Mouse (Mus musculus): ENCODE results near the gene Reep3. TPM values are rescaled to one million over a fixed set of nuclear protein-coding genes. Genes with fewer than 3 reads are reported as not detected.

Gene Reep3
- polyA plus RNA-seq, 1 experiment: 17.1 TPM

- 82% methylated on average over 7 of the region's 7 CpGs for WGBS
- no peak for DNase-seq (ENCODE audit: low read depth, low spot score)
Observed at GRCm38 (mm10) chr10:66998770-66999169, 98.0 kb downstream of the Reep3 start.

GRCm38 (mm10) chr10:66995181-66995580, 101.6 kb downstream of the Reep3 start:
- 48% methylated on average over 6 of the region's 6 CpGs for WGBS
- no peak for DNase-seq (ENCODE audit: low read depth, low spot score)

GRCm38 (mm10) chr10:66994469-66994868, 102.3 kb downstream of the Reep3 start:
- no peak for DNase-seq (ENCODE audit: low read depth, low spot score)
- 73% methylated on average over 5 of the region's 5 CpGs for WGBS

GRCm38 (mm10) chr10:66992591-66992990, 104.2 kb downstream of the Reep3 start:
- WGBS: 54% methylated on average over 5 of the region's 5 CpGs
- no peak for DNase-seq (ENCODE audit: low read depth, low spot score)

- 69% methylated on average over 3 of the region's 3 CpGs for WGBS
- DNase-seq (ENCODE audit: low read depth, low spot score): no peak
Observed at GRCm38 (mm10) chr10:66990506-66990905, 106.2 kb downstream of the Reep3 start.

GRCm38 (mm10) chr10:66983043-66983442, 113.7 kb downstream of the Reep3 start:
- no peak for DNase-seq (ENCODE audit: low read depth, low spot score)
- 76% methylated on average over 5 of the region's 5 CpGs for WGBS

- 71% methylated on average over 2 of the region's 2 CpGs for WGBS
- DNase-seq (ENCODE audit: low read depth, low spot score): no peak
Observed at GRCm38 (mm10) chr10:66978215-66978614, 118.5 kb downstream of the Reep3 start.

- 89% methylated on average over 3 of the region's 3 CpGs for whole genome bisulfite sequencing
- no peak for DNase-seq (ENCODE audit: low read depth, low spot score)
Observed at GRCm38 (mm10) chr10:66977093-66977492, 119.7 kb downstream of the Reep3 start.

- no peak for DNase-seq (ENCODE audit: low read depth, low spot score)
- 68% methylated on average over 1 of the region's 1 CpGs for WGBS
Observed at GRCm38 (mm10) chr10:66975451-66975850, 121.3 kb downstream of the Reep3 start.

GRCm38 (mm10) chr10:66974417-66974816, 122.3 kb downstream of the Reep3 start:
- 70% methylated on average over 4 of the region's 4 CpGs for WGBS
- DNase-seq (ENCODE audit: low read depth, low spot score): no peak

GRCm38 (mm10) chr10:66973866-66974265, 122.9 kb downstream of the Reep3 start:
- 71% methylated on average over 6 of the region's 6 CpGs for WGBS
- DNase-seq (ENCODE audit: low read depth, low spot score): no peak

GRCm38 (mm10) chr10:66973274-66973673, 123.5 kb downstream of the Reep3 start:
- no peak for DNase-seq (ENCODE audit: low read depth, low spot score)
- WGBS: 56% methylated on average over 2 of the region's 2 CpGs

GRCm38 (mm10) chr10:66970336-66971115, 126.2 kb downstream of the Reep3 start:
- WGBS: 72% methylated on average over 23 of the region's 23 CpGs
- DNase-seq (ENCODE audit: low read depth, low spot score): no peak

GRCm38 (mm10) chr10:66969581-66969980, 127.2 kb downstream of the Reep3 start:
- WGBS: 45% methylated on average over 2 of the region's 2 CpGs
- peak; percentile 35 for DNase-seq (ENCODE audit: low read depth, low spot score)

GRCm38 (mm10) chr10:66969081-66969480, 127.7 kb downstream of the Reep3 start:
- 54% methylated on average over 5 of the region's 5 CpGs for WGBS
- no peak for DNase-seq (ENCODE audit: low read depth, low spot score)

- 66% methylated on average over 4 of the region's 4 CpGs for WGBS
- peak; percentile 38 for DNase-seq (ENCODE audit: low read depth, low spot score)
Observed at GRCm38 (mm10) chr10:66968541-66968940, 128.2 kb downstream of the Reep3 start.

GRCm38 (mm10) chr10:66966391-66967109, 130.2 kb downstream of the Reep3 start:
- no peak for DNase-seq (ENCODE audit: low read depth, low spot score)
- WGBS: 72% methylated on average over 9 of the region's 9 CpGs

- WGBS: 85% methylated on average over 8 of the region's 8 CpGs
- DNase-seq (ENCODE audit: low read depth, low spot score): no peak
Observed at GRCm38 (mm10) chr10:66960136-66960535, 136.6 kb downstream of the Reep3 start.
